Mouse (Mus musculus): ENCODE measurements around the gene Socs2.

Gene Socs2

DNA sequence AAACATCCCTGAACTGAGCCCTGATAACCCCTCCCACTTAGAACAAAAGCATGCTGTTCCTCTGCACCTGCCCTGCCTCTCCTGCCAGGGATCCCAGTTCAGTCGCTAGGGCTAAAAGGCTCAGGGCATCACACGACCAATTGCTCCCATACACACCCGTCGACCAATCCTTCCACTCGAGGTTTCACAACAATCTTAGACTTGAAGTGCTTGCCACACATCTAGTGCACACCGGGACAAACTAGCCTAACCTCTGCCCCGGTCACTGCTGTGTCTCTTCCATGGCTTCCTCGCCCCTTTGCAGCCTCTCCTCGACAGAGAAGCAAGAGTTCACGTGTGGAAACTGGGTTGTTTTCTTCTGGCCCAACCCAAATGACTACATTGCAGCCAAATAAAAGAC lies 3.3 kb upstream of the Socs2 start:
- DNase-seq: no peak

- DNase-seq: no peak
Measured at GRCm38 (mm10) chr10:95419726-95420125, 2.7 kb upstream of the Socs2 start.

DNA sequence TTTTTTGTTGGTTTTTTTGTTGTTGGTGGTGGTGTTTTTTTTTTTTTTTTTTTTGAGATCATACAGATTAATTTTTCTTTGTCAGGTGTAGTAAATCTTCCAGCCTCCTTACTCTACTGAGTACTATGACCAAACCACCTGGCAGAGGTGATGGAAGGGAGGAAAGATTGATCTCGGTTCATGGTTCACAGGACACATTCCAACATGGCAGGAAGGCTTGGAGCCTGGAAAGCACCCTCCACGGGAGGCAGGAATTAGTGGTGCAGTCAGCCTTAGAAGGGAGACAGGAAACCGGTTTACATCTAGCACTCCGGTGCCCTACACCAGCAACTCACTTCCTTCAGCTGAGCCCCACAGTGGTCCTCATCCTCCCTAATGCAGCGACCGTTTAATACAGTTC lies 1.7 kb upstream of the Socs2 start:
- peak; percentile 42 for DNase-seq

DNA sequence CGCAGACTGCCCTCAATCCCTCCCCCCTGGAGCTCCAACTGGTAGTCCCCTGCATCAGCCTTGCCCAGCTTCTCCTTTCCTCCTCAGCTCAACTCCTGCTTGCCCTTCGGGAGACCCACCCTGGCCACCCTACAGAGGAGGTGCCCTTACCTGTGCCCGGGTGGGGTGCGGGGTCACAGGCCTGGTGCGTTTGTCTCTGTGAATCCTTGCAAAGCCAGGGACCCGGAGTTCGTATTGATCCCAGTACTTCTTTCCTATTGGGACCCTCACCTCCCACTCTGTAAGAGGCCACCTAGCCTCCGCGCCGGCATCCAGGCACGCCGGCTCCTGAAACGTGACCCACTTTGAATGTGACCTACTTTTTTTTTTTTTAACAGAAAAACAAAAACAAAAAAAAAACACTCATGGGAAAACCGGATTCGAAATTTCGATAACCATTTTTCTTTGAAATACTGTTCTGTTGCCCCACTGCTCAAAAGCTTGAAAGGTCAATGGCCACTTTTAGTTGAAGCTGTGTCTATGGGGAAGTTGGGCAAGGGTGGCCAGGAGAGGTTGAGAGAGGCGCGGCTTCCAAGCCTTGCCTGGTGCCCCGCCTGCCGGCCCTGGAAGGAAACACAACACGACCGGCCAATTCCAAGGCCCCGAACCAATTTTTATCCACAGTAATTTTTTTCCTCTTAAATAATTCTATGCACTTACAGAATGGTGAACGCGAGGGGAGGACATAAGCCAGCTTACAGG lies 686 bp upstream of the Socs2 start:
- DNase-seq: peak; percentile 83

- no peak for DNase-seq
Measured at GRCm38 (mm10) chr10:95416361-95416684, 657 bp downstream of the Socs2 start.

DNA sequence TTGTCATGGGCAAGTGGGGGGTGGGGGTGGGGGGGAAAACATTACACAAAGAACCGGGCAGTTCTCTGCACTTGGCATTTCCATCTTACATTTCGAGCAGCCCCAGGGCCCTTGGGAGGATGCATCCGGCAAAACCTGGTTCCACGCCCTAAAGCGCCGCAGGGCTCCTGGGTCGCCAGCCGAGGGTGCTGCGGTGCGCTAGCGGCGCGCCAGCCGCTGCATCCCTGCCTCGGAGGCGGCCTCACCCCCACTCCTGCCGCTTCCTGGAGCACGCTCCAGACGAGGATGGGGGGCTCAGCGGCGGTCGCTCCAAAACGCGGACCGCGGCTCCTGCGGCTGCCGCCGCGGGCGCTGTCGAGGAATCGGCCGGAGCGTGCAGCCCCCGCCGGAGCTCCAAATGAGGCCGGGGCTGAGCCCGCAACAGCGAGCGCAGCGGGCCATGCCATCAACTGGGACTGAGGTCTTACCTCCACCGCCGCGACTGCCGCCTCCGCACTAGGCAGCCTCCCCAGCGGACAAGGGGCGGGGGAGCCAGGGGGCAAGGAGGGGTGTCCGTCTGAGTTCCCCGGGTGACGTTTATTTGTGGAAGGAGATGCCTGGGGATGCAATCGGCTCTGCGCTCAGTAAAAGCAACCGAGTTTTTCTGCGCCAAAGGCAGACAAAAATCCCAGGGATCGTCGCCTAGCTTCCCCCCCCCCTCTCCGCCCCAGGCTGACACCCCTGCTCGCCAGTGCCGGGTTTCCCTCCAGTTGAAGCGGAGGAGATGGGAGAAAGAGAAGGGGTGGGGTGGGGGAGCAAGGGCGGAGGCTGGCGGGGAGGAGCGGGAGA lies 1.2 kb downstream of the Socs2 start:
- peak; percentile 71 for DNase-seq

DNA sequence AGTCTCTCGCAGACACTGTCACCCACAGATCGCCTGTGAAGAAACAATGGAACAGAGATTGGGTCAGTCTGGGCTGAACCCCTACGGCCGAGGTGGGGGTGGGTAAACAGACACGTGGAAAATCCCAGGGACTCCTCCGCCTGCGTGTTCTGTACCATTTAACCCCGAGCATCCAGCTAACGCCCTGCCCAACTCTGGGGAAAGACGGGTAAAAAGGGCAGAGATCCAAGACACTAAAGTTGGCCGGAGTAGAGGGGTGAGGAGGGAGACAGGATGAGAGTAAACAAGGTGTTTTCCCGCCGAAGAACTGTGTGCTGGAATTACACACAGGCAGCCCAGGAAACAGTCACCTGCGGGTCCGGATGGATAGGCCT lies 1.8 kb downstream of the Socs2 start:
- DNase-seq: no peak

DNA sequence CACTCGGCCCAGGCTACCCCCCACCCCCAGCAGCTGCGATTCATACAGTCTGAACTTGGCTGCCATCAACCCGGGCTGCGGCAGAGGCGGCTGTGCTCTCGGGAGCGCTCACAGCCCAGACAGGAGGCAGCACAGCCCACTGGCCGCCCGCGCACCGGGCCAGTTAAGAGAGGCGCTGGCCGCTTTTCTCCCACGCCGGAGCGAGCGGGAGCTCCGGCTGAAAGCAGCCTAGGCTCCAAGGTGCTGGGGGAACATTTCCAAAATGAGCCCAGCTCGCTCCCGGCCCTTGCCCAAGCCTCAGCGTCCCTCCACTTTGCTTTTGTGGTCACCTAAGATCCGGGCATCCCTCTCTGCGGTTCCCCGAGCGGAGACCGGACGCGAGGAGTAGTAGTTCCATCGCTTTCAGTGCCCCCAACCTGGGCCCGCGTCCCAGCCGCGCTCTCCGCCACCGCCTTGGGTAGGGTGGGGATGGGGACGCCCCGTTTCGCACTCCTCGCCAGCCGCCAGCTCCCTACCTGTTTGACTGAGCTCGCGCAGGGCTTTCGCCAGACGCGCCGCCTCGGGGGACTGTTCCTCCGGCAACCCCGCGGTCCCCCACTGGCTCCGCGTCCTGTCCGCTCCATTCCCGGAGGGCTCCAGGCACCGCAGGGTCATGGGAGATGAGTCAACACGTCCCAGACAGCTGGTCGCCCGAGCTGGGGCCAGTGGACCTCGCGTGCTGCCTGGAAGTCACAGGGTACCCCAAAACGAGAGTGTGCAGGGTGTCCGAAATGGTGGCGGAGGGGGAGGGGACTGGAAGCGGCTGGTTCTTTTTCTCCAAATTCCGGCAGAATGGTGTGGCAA lies 2.4 kb downstream of the Socs2 start:
- DNase-seq: peak; percentile 63

DNA sequence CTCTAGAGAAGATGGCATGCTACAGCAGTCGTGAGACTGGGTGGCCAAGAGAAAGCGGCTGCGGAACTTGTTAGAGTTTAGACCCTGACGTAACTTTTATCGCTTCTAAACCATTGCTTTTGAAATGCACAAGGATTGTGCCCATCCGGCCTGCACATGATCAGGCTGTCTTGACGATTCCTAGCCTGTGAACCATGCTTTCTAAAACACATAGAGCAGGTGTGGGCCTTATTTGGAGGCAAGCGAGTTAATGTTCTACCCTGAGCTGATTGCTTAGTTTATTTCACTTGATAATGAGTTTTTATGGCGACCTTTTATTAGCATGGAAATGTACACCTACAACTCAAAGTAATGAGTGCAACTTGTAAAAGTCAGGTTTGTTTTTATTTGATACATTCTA lies 5.8 kb downstream of the Socs2 start:
- DNase-seq: no peak

DNA sequence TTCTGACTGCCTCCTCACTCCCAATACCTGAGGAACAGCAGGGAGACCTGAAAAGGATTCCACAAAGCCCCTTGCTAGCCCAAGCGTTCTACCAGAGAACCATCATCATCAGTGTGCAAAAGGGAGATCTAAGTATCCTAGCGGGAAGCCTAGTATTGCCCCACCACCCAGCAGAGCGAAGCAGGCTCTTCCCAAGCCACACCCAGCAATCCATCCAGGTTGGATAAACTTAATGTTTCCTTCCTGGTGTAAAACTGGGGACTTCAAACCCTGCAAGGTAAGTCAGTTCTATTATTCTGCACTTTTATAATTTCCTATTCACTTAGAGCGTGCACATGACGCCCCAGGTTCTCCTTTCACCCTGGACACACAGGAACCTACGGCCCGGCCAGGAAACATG lies 6.3 kb downstream of the Socs2 start:
- DNase-seq: no peak

DNA sequence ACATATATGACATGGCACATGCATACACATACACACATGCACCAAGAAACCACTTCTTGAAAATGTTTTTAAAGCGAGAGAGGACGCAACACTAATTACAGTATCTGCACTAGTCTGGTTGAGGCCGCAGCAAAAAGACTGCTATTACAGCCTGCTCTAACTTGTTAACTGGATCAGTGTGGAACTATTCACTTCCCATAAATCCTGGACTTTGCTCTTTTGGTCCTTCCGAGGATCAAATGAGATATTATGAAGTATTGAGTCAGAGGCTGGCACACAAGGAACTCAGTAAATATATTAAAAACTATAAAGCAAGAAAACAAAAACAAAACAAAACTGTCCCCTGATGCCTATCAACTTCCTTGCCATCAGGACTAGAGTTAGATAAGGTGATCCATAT lies 6.8 kb downstream of the Socs2 start:
- no peak for DNase-seq

DNA sequence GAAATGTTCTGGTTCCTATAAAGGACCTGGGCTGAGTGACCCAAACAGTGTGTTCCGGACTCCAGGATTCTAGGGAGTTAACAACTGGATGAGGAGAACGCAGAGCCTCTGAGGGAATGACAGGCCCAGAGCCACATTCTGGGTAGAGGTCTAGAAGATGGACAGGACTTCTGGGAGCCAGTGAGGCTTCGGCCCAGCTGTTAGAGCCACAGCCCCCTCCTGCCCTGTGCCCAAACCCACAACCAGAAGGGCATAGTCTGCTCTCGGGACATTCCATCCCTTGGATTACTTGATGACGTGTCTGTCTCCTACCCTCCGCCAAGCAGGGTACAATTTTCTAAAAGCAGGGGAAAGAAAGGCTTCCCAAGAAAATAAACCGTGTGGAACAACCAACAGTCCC lies 7.8 kb downstream of the Socs2 start:
- no peak for DNase-seq

GRCm38 (mm10) chr10:95408487-95408886 lies 8.5 kb downstream of the Socs2 start:
- DNase-seq: no peak

GRCm38 (mm10) chr10:95407541-95408160 lies 9.3 kb downstream of the Socs2 start:
- DNase-seq: no peak

- DNase-seq: no peak
Measured at GRCm38 (mm10) chr10:95404774-95405173, 12.2 kb downstream of the Socs2 start.

DNA sequence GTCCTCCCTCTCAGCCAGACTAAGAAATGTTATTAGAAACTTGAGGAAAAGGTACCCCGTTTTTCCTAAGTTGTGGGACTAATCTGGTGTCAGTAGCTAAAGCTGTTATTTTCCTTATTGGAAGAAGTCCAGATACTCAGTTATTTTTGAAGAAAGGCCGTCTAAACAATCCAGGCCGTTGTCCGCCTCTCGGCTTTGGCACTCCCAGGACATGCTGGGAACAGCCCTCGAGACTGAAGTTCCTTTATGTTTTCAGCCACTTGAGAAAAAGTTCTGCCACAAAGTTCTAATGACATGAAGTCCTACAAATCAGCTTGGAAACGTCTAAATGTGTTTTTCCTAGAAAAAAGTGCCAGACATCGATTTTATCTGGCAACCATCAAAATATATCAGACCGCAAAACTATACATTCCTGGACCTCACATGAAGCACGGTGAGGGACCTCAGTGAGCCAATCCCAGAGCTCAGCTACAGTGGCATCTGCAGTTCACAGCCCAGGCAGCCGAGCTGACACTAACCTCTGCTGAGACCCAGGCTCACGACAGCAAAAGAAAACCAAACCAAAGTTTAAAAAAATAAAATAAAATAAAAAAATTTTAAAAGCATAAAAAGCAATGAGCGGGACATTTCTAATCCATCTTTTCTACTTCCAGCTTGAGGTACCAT lies 17.2 kb downstream of the Socs2 start:
- DNase-seq: no peak

- no peak for DNase-seq
Measured at GRCm38 (mm10) chr10:95398489-95398888, 18.5 kb downstream of the Socs2 start.

DNA sequence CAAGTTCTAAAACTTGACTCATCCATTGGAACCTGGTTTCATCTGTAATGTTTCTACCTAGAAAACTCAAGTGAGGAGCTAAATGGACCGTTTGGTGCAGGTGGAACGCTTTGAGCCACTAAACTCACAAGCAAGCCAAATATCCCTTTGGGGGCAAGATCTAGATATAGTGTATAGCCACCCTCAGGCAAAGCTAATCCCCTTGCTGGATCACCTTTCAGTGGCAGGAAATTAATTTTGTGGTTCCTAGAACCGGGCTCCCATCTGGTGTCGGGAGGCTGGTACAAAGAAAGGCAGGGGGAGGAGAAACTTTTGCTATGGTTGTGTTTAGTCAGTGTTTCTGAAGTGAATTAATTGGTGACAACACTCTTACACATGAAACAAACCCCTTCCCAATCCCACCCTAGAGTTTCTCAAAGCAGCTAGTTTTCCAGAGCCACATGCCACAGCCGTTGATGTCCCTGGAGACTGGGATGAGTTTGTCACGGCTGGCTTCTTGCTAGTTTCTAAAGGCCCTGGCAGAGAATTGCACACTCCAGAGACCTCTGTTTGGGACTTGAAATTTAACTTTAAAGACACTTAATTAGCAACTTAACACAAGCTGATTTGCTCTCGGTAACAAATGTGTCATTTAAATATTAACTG lies 19.7 kb downstream of the Socs2 start:
- no peak for DNase-seq

- DNase-seq: no peak
Measured at GRCm38 (mm10) chr10:95396356-95396755, 20.6 kb downstream of the Socs2 start.

- DNase-seq: peak; percentile 39
Measured at GRCm38 (mm10) chr10:95394819-95395812, 21.9 kb downstream of the Socs2 start.

- DNase-seq: no peak
Measured at GRCm38 (mm10) chr10:95392073-95392472, 24.9 kb downstream of the Socs2 start.
